Mouse (Mus musculus): ENCODE results near the gene Mcoln2. TPM values are rescaled to one million over a fixed set of nuclear protein-coding genes. Genes with fewer than 3 reads are reported as not detected.
"Not testable (repeated sequence)": the region's sequence is repeated elsewhere in the genome, so short reads cannot be mapped to it uniquely, and the experiment has no call there.

Mcoln2 gene
- polyA plus RNA-seq, 1 experiment, result not detected

GRCm38 (mm10) chr3:146204375-146204774 is 54.7 kb downstream of the Mcoln2 start:
- Histone ChIP-seq H3K79me2 (ENCODE audit: control insufficient read depth, insufficient read depth) (no peaks in the 10 kb centered on the region), H3K27me3 (ENCODE audit: control insufficient read depth, insufficient read depth, insufficient read length) (no peaks in the 10 kb centered on the region), H3K36me3 (ENCODE audit: control insufficient read depth, insufficient read depth) (no peaks in the 10 kb centered on the region), H3ac (ENCODE audit: control insufficient read depth, insufficient read length) (no peak overlapping the region), H3K4me3 (no peak overlapping the region), H3K4me2 (ENCODE audit: low read depth) (no peak overlapping the region)
- TF ChIP-seq TCF12 (IDR thresholded peaks at IDR 0.05; ENCODE audit: insufficient read depth, poor library complexity, severe bottlenecking) (no peak), SRF (IDR thresholded peaks at IDR 0.05; ENCODE audit: control insufficient read depth, insufficient read length, low read depth) (no peak), USF1 (IDR thresholded peaks at IDR 0.05; ENCODE audit: low read depth) (no peak), MYOD1 (IDR thresholded peaks at IDR 0.05; ENCODE audit: control insufficient read depth in 1 of 3, insufficient read length in 2 of 3, low read depth in 2 of 3) (no peak), POLR2AphosphoS2 (IDR thresholded peaks at IDR 0.05; ENCODE audit: insufficient read length, low read depth) (no peak), MAX (IDR thresholded peaks at IDR 0.05; ENCODE audit: low read depth) (no peak), MYOG (IDR thresholded peaks at IDR 0.05; ENCODE audit: control insufficient read depth in 1 of 3, insufficient read depth in 1 of 3, insufficient read length in 2 of 3, low read depth in 2 of 3) (no peak), REST (IDR thresholded peaks at IDR 0.05; ENCODE audit: insufficient read depth, insufficient read length) (no peak), TCF3 (IDR thresholded peaks at IDR 0.05; ENCODE audit: insufficient read length, low read depth) (no peak), E2F4 (IDR thresholded peaks at IDR 0.05; ENCODE audit: insufficient read depth) (no peak)

GRCm38 (mm10) chr3:146205305-146205704 is 55.7 kb downstream of the Mcoln2 start:
- Histone ChIP-seq H3K27me3 (ENCODE audit: control insufficient read depth, insufficient read depth, insufficient read length) (no peaks in the 10 kb centered on the region), H3K4me2 (ENCODE audit: low read depth) (no peak overlapping the region), H3K36me3 (ENCODE audit: control insufficient read depth, insufficient read depth) (no peaks in the 10 kb centered on the region), H3K79me2 (ENCODE audit: control insufficient read depth, insufficient read depth) (no peaks in the 10 kb centered on the region), H3K4me3 (no peak overlapping the region), H3ac (ENCODE audit: control insufficient read depth, insufficient read length) (no peak overlapping the region)
- no peak for TF ChIP-seq MYOG (IDR thresholded peaks at IDR 0.05; ENCODE audit: control insufficient read depth in 1 of 3, insufficient read depth in 1 of 3, insufficient read length in 2 of 3, low read depth in 2 of 3)
- no peak for TF ChIP-seq MYOD1 (IDR thresholded peaks at IDR 0.05; ENCODE audit: control insufficient read depth in 1 of 3, insufficient read length in 2 of 3, low read depth in 2 of 3)
- no peak for TF ChIP-seq TCF12 (IDR thresholded peaks at IDR 0.05; ENCODE audit: insufficient read depth, poor library complexity, severe bottlenecking)

- H3K4me2 ChIP-seq (ENCODE audit: low read depth), result no peak overlapping the region
- H3K4me3 ChIP-seq, result no peak overlapping the region
- H3K79me2 ChIP-seq (ENCODE audit: control insufficient read depth, insufficient read depth), result no peaks in the 10 kb centered on the region
- TF ChIP-seq USF1 (IDR thresholded peaks at IDR 0.05; ENCODE audit: low read depth) (no peak), E2F4 (IDR thresholded peaks at IDR 0.05; ENCODE audit: insufficient read depth) (no peak), TCF3 (IDR thresholded peaks at IDR 0.05; ENCODE audit: insufficient read length, low read depth) (no peak), MYOD1 (IDR thresholded peaks at IDR 0.05; ENCODE audit: control insufficient read depth in 1 of 3, insufficient read length in 2 of 3, low read depth in 2 of 3) (no peak), REST (IDR thresholded peaks at IDR 0.05; ENCODE audit: insufficient read depth, insufficient read length) (no peak), POLR2AphosphoS2 (IDR thresholded peaks at IDR 0.05; ENCODE audit: insufficient read length, low read depth) (no peak), TCF12 (IDR thresholded peaks at IDR 0.05; ENCODE audit: insufficient read depth, poor library complexity, severe bottlenecking) (no peak), MAX (IDR thresholded peaks at IDR 0.05; ENCODE audit: low read depth) (no peak), MYOG (IDR thresholded peaks at IDR 0.05; ENCODE audit: control insufficient read depth in 1 of 3, insufficient read depth in 1 of 3, insufficient read length in 2 of 3, low read depth in 2 of 3) (no peak), POLR2A (IDR thresholded peaks at IDR 0.05; ENCODE audit: insufficient read length, low read depth) (no peak), CEBPB (IDR thresholded peaks at IDR 0.05; ENCODE audit: insufficient read depth, poor library complexity, severe bottlenecking) (no peak)
- H3ac ChIP-seq (ENCODE audit: control insufficient read depth, insufficient read length), result no peak overlapping the region
- no peaks in the 10 kb centered on the region for H3K27me3 ChIP-seq (ENCODE audit: control insufficient read depth, insufficient read depth, insufficient read length)
- H3K36me3 ChIP-seq (ENCODE audit: control insufficient read depth, insufficient read depth), result no peaks in the 10 kb centered on the region
Measured at GRCm38 (mm10) chr3:146206635-146207034, 57.0 kb downstream of the Mcoln2 start.

DNA sequence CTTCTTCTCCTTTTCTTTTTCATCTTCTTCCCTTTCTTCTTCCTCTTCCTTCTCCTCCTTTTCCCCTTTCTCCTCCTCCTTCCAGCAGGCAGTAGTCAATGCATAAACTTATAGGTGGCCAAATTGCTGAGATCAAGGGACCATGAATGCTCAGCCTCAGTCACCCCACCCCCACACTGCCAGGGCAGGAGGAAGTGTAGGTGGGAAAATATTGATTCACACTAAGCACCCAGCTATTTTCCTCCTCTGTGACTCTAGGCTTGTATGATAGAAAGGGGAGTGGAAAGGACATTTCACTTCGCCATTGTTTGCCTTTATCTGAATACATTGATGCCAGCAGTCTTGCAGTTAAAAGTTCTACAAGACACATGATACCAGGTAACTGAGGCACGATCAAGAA is 57.8 kb downstream of the Mcoln2 start:
- no peak overlapping the region for H3K4me2 ChIP-seq (ENCODE audit: low read depth)
- no peak overlapping the region for H3K4me3 ChIP-seq
- no peaks in the 10 kb centered on the region for H3K79me2 ChIP-seq (ENCODE audit: control insufficient read depth, insufficient read depth)
- TF ChIP-seq USF1 (IDR thresholded peaks at IDR 0.05; ENCODE audit: low read depth) (no peak), CEBPB (IDR thresholded peaks at IDR 0.05; ENCODE audit: insufficient read depth, poor library complexity, severe bottlenecking) (no peak), SRF (IDR thresholded peaks at IDR 0.05; ENCODE audit: control insufficient read depth, insufficient read length, low read depth) (no peak), TCF12 (IDR thresholded peaks at IDR 0.05; ENCODE audit: insufficient read depth, poor library complexity, severe bottlenecking) (no peak), E2F4 (IDR thresholded peaks at IDR 0.05; ENCODE audit: insufficient read depth) (no peak), REST (IDR thresholded peaks at IDR 0.05; ENCODE audit: insufficient read depth, insufficient read length) (no peak), MAX (IDR thresholded peaks at IDR 0.05; ENCODE audit: low read depth) (no peak), MYOD1 (IDR thresholded peaks at IDR 0.05; ENCODE audit: control insufficient read depth in 1 of 3, insufficient read length in 2 of 3, low read depth in 2 of 3) (no peak), TCF3 (IDR thresholded peaks at IDR 0.05; ENCODE audit: insufficient read length, low read depth) (no peak), POLR2A (IDR thresholded peaks at IDR 0.05; ENCODE audit: insufficient read length, low read depth) (no peak), MYOG (IDR thresholded peaks at IDR 0.05; ENCODE audit: control insufficient read depth in 1 of 3, insufficient read depth in 1 of 3, insufficient read length in 2 of 3, low read depth in 2 of 3) (no peak), POLR2AphosphoS2 (IDR thresholded peaks at IDR 0.05; ENCODE audit: insufficient read length, low read depth) (no peak)
- H3ac ChIP-seq (ENCODE audit: control insufficient read depth, insufficient read length), result no peak overlapping the region
- no peaks in the 10 kb centered on the region for H3K36me3 ChIP-seq (ENCODE audit: control insufficient read depth, insufficient read depth)
- no peaks in the 10 kb centered on the region for H3K27me3 ChIP-seq (ENCODE audit: control insufficient read depth, insufficient read depth, insufficient read length)

GRCm38 (mm10) chr3:146209759-146210158 is 60.1 kb downstream of the Mcoln2 start:
- H3K79me2 ChIP-seq (ENCODE audit: control insufficient read depth, insufficient read depth); H3K36me3 ChIP-seq (ENCODE audit: control insufficient read depth, insufficient read depth); H3K4me2 ChIP-seq (ENCODE audit: low read depth); H3K4me3 ChIP-seq; H3ac ChIP-seq (ENCODE audit: control insufficient read depth, insufficient read length); H3K27me3 ChIP-seq (ENCODE audit: control insufficient read depth, insufficient read depth, insufficient read length): not testable (repeated sequence)

All from myocyte (in vitro differentiated cells).